Comparison of ENCODE assay signal across 23 mouse cellular contexts in the genomic region with DNA sequence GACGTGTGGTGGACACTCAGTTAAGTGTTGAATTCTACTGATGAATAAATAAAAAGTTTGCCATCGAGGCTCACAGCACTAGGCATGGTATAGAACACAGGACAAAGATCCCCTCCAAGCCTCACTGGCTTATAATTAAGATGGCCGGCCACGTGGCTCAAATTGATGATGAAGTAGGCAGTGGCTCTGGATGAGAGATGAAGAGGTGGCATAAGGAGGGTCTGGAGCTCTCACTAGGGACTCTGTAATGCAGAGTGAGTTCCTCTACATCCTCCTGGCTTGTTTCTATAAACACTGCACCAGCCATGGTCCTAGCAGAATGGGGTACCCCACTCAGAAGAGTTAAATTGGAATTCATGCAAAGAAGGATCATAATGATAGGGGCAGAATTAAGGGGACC.
"Had no signal": no experiment of that assay in that cellular context is flagged by ENCODE, and none has a peak within 500 bp of the region (broad histone marks: within the 10 kb centered on the region; RNA-seq: fewer than 3 reads in every experiment).

No protein-coding gene starts in this region.

- H3K36me3 ChIP-seq: heart, embryonic 15.5 days; hindbrain, embryonic 13.5 days; hindbrain, embryonic 15.5 days; kidney, embryonic 15.5 days; limb, embryonic 12.5 days; liver, embryonic 12.5 days had no signal

- H3K9ac ChIP-seq: forebrain, postnatal 0 days; heart, embryonic 15.5 days; hindbrain, embryonic 13.5 days; hindbrain, embryonic 15.5 days; kidney, embryonic 15.5 days; limb, embryonic 12.5 days; liver, embryonic 12.5 days; liver, embryonic 14.5 days had no signal

- DNase-seq: forebrain, postnatal 0 days; gastrocnemius, postnatal 14 days; gastrocnemius, postnatal 36 days; heart, adult 18-20 months; heart, postnatal 36 days; kidney, adult 11 months; kidney, adult 2 months; kidney, adult 9 months; kidney, postnatal 14 days; kidney, postnatal 36 days; layer of hippocampus, adult 9-11 months; layer of hippocampus, postnatal 36 days; left cerebral cortex, postnatal 4 days had no signal

- H3K9me3 ChIP-seq: heart, embryonic 15.5 days; hindbrain, embryonic 13.5 days; hindbrain, embryonic 15.5 days; kidney, embryonic 15.5 days; limb, embryonic 12.5 days; liver, embryonic 12.5 days had no signal

- ATAC-seq: forebrain, postnatal 0 days; hindbrain, postnatal 0 days; intestine, embryonic 16.5 days; liver, embryonic 12.5 days had no signal

- H3K4me3 ChIP-seq: heart, embryonic 15.5 days; hindbrain, embryonic 13.5 days; hindbrain, embryonic 15.5 days; kidney, embryonic 15.5 days; limb, embryonic 12.5 days; liver, embryonic 12.5 days had no signal

- H3K4me2 ChIP-seq: heart, embryonic 15.5 days; hindbrain, embryonic 13.5 days; hindbrain, embryonic 15.5 days; kidney, embryonic 15.5 days; limb, embryonic 12.5 days; liver, embryonic 12.5 days had no signal

- H3K4me1 ChIP-seq: hindbrain, embryonic 13.5 days; hindbrain, embryonic 15.5 days; kidney, embryonic 15.5 days; liver, embryonic 12.5 days had no signal

- H3K27me3 ChIP-seq: heart, embryonic 15.5 days; hindbrain, embryonic 15.5 days; kidney, embryonic 15.5 days; limb, embryonic 12.5 days; liver, embryonic 12.5 days had no signal

- H3K27ac ChIP-seq: hindbrain, embryonic 13.5 days; hindbrain, embryonic 15.5 days; hindbrain, postnatal 0 days; kidney, embryonic 15.5 days; kidney, postnatal 0 days; limb, embryonic 12.5 days; liver, embryonic 12.5 days; liver, embryonic 14.5 days had no signal
